9 mouse cellular contexts compared by ENCODE assay signal in the genomic region with DNA sequence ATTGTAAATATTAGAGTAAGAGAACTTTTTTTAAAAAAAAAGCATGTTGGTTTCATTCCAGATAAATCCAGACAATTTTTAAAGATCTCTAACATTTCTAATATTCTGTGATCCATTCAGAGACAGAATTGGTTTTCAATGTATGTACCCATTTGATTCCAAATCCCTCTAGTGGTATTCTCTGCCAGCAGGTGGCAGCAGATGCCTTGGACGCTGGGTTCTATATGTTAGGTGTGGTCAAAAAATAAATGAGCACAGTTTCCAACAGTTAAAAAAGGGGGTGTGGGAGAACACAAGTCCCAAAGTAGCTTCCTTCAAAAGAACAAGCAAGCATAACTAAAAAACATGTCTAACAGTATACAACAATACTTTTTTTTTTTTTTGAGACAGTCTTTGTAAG. TPM values are rescaled to one million over a fixed set of nuclear protein-coding genes. Genes with fewer than 3 reads are reported as not detected.
DNase-seq lines count a peak whose midpoint lies in the region; ATAC-seq lines count a peak whose summit lies in the region.
"Had no signal": no experiment of that assay in that cellular context is flagged by ENCODE, and none has a peak within 500 bp of the region (broad histone marks: within the 10 kb centered on the region; RNA-seq: fewer than 3 reads in every experiment).

No protein-coding gene starts in this region.

- ATAC-seq in forebrain, embryonic 14.5 days = no peak; the same call in 1 of the 2 replicates
- no peak for ATAC-seq in forebrain, embryonic 12.5 days (ENCODE audit: low FRiP score)
- ATAC-seq in midbrain, embryonic 14.5 days (ENCODE audit: low FRiP score, low TSS enrichment) = no peak
- ATAC-seq in midbrain, embryonic 13.5 days = no peak
- no peak for ATAC-seq in forebrain, embryonic 13.5 days

- no peak overlapping the region for H3K27ac ChIP-seq in forebrain, embryonic 14.5 days (ENCODE audit: low read depth, low read length)
- H3K27ac ChIP-seq in forebrain, embryonic 12.5 days = no peak overlapping the region
- H3K27ac ChIP-seq in midbrain, embryonic 14.5 days (replicated peaks; ENCODE audit: low read depth, low read length) = no peak overlapping the region
- H3K27ac ChIP-seq in midbrain, embryonic 13.5 days = no peak overlapping the region
- H3K27ac ChIP-seq in forebrain, embryonic 13.5 days = no peak overlapping the region

- peaks cover 14% of the 10 kb centered on the region for H3K4me1 ChIP-seq in forebrain, embryonic 14.5 days (ENCODE audit: control insufficient read depth, insufficient read depth, low read length)
- peaks cover 32% of the 10 kb centered on the region for H3K4me1 ChIP-seq in forebrain, embryonic 12.5 days
- peaks cover 24% of the 10 kb centered on the region for H3K4me1 ChIP-seq in midbrain, embryonic 14.5 days (ENCODE audit: control insufficient read depth, insufficient read depth, low read length)
- H3K4me1 ChIP-seq in midbrain, embryonic 13.5 days (replicated peaks) = peaks cover 46% of the 10 kb centered on the region
- peaks cover 41% of the 10 kb centered on the region for H3K4me1 ChIP-seq in forebrain, embryonic 13.5 days

- H3K4me3 ChIP-seq in forebrain, embryonic 14.5 days (ENCODE audit: low read depth, low read length) = no peak overlapping the region
- no peak overlapping the region for H3K4me3 ChIP-seq in forebrain, embryonic 12.5 days (replicated peaks)
- H3K4me3 ChIP-seq in midbrain, embryonic 14.5 days (replicated peaks; ENCODE audit: low read depth, low read length) = no peak overlapping the region
- no peak overlapping the region for H3K4me3 ChIP-seq in midbrain, embryonic 13.5 days (replicated peaks)
- no peak overlapping the region for H3K4me3 ChIP-seq in forebrain, embryonic 13.5 days
- H3K4me3 ChIP-seq: myocyte had no signal

- no peak overlapping the region for H3K9ac ChIP-seq in forebrain, embryonic 14.5 days (ENCODE audit: low read length)
- no peak overlapping the region for H3K9ac ChIP-seq in forebrain, embryonic 12.5 days
- no peak overlapping the region for H3K9ac ChIP-seq in midbrain, embryonic 14.5 days (replicated peaks; ENCODE audit: low read length)
- H3K9ac ChIP-seq in midbrain, embryonic 13.5 days (replicated peaks) = no peak overlapping the region
- H3K9ac ChIP-seq in forebrain, embryonic 13.5 days = no peak overlapping the region

- WGBS in forebrain, embryonic 14.5 days = 0% methylated on average over 1 of the region's 1 CpGs
- 3% methylated on average over 1 of the region's 1 CpGs for WGBS in forebrain, embryonic 12.5 days
- WGBS in midbrain, embryonic 14.5 days = 5% methylated on average over 1 of the region's 1 CpGs
- 6% methylated on average over 1 of the region's 1 CpGs for WGBS in midbrain, embryonic 13.5 days
- WGBS in forebrain, embryonic 13.5 days = 2% methylated on average over 1 of the region's 1 CpGs

- no peaks in the 10 kb centered on the region for H3K9me3 ChIP-seq in forebrain, embryonic 14.5 days (replicated peaks; ENCODE audit: control insufficient read depth, low read length)
- H3K9me3 ChIP-seq in forebrain, embryonic 12.5 days = no peaks in the 10 kb centered on the region
- no peaks in the 10 kb centered on the region for H3K9me3 ChIP-seq in midbrain, embryonic 14.5 days (ENCODE audit: control insufficient read depth, low read length)
- no peaks in the 10 kb centered on the region for H3K9me3 ChIP-seq in midbrain, embryonic 13.5 days
- no peaks in the 10 kb centered on the region for H3K9me3 ChIP-seq in forebrain, embryonic 13.5 days (replicated peaks)

- no peaks in the 10 kb centered on the region for H3K27me3 ChIP-seq in forebrain, embryonic 14.5 days (replicated peaks; ENCODE audit: control insufficient read depth, insufficient read depth, low read length)
- H3K27me3 ChIP-seq in forebrain, embryonic 12.5 days = no peaks in the 10 kb centered on the region
- H3K27me3 ChIP-seq in midbrain, embryonic 14.5 days (ENCODE audit: control insufficient read depth, insufficient read depth, low read length) = no peaks in the 10 kb centered on the region
- H3K27me3 ChIP-seq in midbrain, embryonic 13.5 days = no peaks in the 10 kb centered on the region
- H3K27me3 ChIP-seq in forebrain, embryonic 13.5 days = no peaks in the 10 kb centered on the region

- DNase-seq in forebrain, embryonic 14.5 days (ENCODE audit: low spot score) = peak; percentile 68
- DNase-seq in midbrain, embryonic 14.5 days = peak; percentile 72
- peak; percentile 28 for DNase-seq in adrenal gland, adult 2 months
- peak; percentile 59 for DNase-seq in heart, postnatal 4 days
- DNase-seq in lung, postnatal 14 days = peak; percentile 70

- no peaks in the 10 kb centered on the region for H3K36me3 ChIP-seq in forebrain, embryonic 14.5 days (ENCODE audit: control insufficient read depth, insufficient read depth, low read length)
- no peaks in the 10 kb centered on the region for H3K36me3 ChIP-seq in forebrain, embryonic 12.5 days (replicated peaks)
- no peaks in the 10 kb centered on the region for H3K36me3 ChIP-seq in midbrain, embryonic 14.5 days (ENCODE audit: control insufficient read depth, insufficient read depth, low read length)
- no peaks in the 10 kb centered on the region for H3K36me3 ChIP-seq in midbrain, embryonic 13.5 days
- H3K36me3 ChIP-seq in forebrain, embryonic 13.5 days (ENCODE audit: poor library complexity, severe bottlenecking) = no peaks in the 10 kb centered on the region

- no peak overlapping the region for H3K4me2 ChIP-seq in forebrain, embryonic 14.5 days (ENCODE audit: low read length)
- H3K4me2 ChIP-seq in forebrain, embryonic 12.5 days = no peak overlapping the region
- no peak overlapping the region for H3K4me2 ChIP-seq in midbrain, embryonic 14.5 days (ENCODE audit: low read length)
- no peak overlapping the region for H3K4me2 ChIP-seq in midbrain, embryonic 13.5 days (replicated peaks)
- H3K4me2 ChIP-seq in forebrain, embryonic 13.5 days = no peak overlapping the region

RNA-seq across cellular contexts. Expression of a gene that starts 41.8 kb away (rescaled TPM):
- polyA plus RNA-seq in forebrain, embryonic 14.5 days (2014; fragmentation: Nextera tagmentation; extraction: Ambion mirVana) = 19.7 and 26.2 TPM in 2 replicates
- polyA plus RNA-seq in forebrain, embryonic 12.5 days (2016; fragmentation: Nextera tagmentation; extraction: Ambion mirVana) = 26.7 and 30.0 TPM in 2 replicates
- polyA plus RNA-seq in midbrain, embryonic 14.5 days (2014; fragmentation: Nextera tagmentation; extraction: Ambion mirVana) = 40.1 and 44.6 TPM in 2 replicates
- polyA plus RNA-seq in midbrain, embryonic 13.5 days (2015; fragmentation: Nextera tagmentation; extraction: Ambion mirVana) = 38.5 and 39.6 TPM in 2 replicates
- 1 to 10 TPM; 5.3 to 9.9 TPM for total RNA-seq in adrenal gland, adult 2 months (2021)
- polyA plus RNA-seq in adrenal gland, adult 2 months (2012; rRNA removed) = 1.5 and 1.6 TPM in 2 replicates
- total RNA-seq in heart, postnatal 4 days (2021) = 10 to 100 TPM; 41.1 to 41.7 TPM
- polyA plus RNA-seq in forebrain, embryonic 13.5 days (2015; fragmentation: Nextera tagmentation; extraction: Ambion mirVana) = 31.5 and 34.4 TPM in 2 replicates
